Mouse (Mus musculus): Measurements from ENCODE around the gene Hspd1.

DNA sequence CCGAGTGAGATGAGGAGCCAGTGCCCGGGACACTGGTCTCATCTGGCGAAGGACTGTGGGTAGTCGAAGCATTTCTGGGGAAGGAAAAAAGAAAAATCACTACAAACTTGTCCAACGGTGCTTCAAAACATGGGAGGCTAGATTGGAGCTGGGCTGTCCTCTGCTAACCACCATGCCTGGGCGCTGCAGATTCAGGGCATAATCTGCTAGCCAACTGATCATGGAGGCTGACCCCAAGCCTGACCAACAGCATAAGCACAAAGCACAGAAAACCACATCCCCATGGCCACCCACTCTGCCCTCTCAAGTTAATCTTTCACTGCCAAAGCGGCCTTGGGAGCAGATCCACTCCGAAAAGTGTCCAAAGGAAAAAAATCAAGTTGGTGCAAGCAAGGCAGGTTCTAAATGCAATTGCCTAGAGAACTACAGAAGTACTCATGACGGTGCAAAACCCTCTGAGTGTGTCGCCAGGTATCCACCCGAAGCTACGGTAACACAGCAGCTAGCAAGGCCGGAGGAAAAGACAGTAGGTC, 1.1 kb downstream of the Hspd1 start:
- no peak for TF ChIP-seq CTCF (IDR thresholded peaks at IDR 0.05; ENCODE audit: control insufficient read depth, insufficient read depth, insufficient read length)
- TF ChIP-seq CEBPB (IDR thresholded peaks at IDR 0.05; ENCODE audit: low read depth), result no peak
- TF ChIP-seq USF1 (IDR thresholded peaks at IDR 0.05; ENCODE audit: low read depth), result no peak
- no peak for TF ChIP-seq MAX (IDR thresholded peaks at IDR 0.05)
- no peak for TF ChIP-seq MYOG (IDR thresholded peaks at IDR 0.05; ENCODE audit: control insufficient read depth, extremely low read depth, insufficient read length)
- no peak for TF ChIP-seq MYOD1 (IDR thresholded peaks at IDR 0.05; ENCODE audit: control insufficient read depth, insufficient read length, low read depth)
- TF ChIP-seq FOSL1 (IDR thresholded peaks at IDR 0.05; ENCODE audit: insufficient read depth, low read length, poor library complexity, severe bottlenecking), result no peak
